Mouse (Mus musculus) fibroblast of lung, adult 2 months (primary cell): ENCODE data around the gene Dpf3.

Experiments
- DNase-seq: peaks from one replicate; pipeline ENCODE4 v3.0.0-alpha.2; 2011; ENCODE audit warnings: low read depth

The Dpf3 gene

GRCm38 (mm10) chr12:83496336-83496735, 8.8 kb upstream of the Dpf3 start:
- DNase-seq = no peak

DNA sequence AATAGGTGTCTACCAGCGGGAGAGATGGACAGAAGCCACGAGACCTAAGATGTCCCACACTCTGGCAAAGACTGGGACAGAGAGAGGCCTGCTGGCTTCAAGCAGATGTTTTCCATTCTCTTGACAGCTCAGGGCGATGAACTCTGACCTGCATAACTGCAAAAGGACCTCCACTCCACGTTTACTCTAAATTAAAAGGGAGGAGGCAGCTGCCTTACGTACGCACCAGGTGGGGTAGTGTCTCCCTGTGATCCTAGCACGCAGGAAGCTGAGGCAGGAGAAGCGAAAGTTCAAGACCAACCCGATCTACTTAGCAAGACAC, 8.4 kb upstream of the Dpf3 start:
- no peak for DNase-seq

DNA sequence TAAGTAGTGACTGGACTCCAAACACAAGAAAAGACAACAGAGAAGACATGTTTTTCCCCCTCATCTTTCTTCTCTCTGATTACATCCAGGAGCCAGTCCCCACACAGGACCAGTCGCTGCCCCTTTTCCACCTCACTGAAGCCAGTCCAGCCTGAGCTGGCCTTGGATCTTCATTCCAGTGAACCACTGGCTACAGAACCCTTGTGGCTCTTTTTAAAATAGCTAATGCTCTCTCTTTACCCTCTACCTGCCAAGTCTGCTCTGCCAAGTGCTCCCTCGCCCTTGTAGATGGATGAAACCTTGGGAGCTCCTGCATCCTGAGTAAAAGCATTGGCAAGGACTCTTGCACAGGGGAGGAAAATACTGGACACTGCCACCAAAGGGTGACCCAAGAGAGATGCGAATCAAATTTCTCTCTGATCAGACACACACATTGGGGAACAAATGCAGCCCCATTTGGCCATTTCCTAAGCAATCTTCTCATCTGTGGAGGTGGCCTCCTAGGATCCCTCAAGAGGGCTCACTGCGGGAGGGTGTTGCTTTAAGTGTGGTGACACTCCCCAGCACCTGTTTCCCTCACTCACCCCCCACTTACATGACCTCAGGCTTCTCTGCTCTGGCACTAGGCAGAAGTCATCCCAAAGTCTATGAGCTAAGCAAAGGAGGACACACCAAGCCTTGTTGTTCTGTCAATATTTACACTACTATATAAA, 7.9 kb upstream of the Dpf3 start:
- DNase-seq = no peak

DNA sequence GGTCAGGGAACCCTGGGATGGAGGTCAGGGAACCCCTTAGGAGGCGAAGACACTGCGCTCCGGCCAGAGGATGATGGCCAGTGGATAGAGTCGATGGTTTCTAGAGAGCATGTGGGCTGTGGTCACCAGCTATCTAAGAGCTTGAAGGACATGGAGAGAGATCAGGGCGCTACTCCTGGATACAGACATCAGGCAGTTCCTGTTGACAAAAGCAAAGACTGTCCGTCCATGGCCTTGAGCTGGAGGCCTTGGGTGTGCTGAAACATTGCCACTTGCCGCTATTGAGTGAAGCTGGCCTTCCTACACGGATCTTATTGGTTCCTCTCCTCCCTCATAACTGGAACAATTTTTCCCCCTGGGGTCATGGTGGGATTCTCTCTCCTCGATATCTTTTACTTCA, 6.7 kb upstream of the Dpf3 start:
- DNase-seq = no peak

DNA sequence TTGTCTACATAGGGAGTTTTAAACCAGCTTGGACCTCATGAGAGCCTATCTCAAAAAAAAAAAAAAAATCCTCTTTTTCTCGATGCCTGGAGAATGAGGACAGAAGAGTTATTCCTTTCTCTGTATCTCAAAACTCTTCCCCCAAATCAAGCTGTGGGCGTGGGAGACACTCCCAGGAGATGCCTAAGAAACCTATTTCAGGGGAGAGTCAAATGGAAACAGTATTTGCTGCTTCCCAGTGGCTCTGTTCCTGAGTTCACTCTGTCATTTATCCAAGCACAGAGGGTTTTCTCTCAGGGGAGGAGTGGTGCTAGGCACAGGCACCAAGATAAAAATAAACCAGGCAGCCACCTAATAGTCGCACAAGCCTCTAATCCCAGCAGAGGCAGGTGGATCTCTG, 5.3 kb upstream of the Dpf3 start:
- DNase-seq = no peak

GRCm38 (mm10) chr12:83491609-83492008, 4.1 kb upstream of the Dpf3 start:
- no peak for DNase-seq

GRCm38 (mm10) chr12:83489748-83490147, 2.2 kb upstream of the Dpf3 start:
- DNase-seq = no peak

- no peak for DNase-seq
These were observed 860 bp upstream of the Dpf3 start for GRCm38 (mm10) chr12:83488211-83488941.

- no peak for DNase-seq
These were observed 650 bp downstream of the Dpf3 start for GRCm38 (mm10) chr12:83486671-83487461.

- no peak for DNase-seq
These were observed 1.4 kb downstream of the Dpf3 start for GRCm38 (mm10) chr12:83485911-83486670.

DNA sequence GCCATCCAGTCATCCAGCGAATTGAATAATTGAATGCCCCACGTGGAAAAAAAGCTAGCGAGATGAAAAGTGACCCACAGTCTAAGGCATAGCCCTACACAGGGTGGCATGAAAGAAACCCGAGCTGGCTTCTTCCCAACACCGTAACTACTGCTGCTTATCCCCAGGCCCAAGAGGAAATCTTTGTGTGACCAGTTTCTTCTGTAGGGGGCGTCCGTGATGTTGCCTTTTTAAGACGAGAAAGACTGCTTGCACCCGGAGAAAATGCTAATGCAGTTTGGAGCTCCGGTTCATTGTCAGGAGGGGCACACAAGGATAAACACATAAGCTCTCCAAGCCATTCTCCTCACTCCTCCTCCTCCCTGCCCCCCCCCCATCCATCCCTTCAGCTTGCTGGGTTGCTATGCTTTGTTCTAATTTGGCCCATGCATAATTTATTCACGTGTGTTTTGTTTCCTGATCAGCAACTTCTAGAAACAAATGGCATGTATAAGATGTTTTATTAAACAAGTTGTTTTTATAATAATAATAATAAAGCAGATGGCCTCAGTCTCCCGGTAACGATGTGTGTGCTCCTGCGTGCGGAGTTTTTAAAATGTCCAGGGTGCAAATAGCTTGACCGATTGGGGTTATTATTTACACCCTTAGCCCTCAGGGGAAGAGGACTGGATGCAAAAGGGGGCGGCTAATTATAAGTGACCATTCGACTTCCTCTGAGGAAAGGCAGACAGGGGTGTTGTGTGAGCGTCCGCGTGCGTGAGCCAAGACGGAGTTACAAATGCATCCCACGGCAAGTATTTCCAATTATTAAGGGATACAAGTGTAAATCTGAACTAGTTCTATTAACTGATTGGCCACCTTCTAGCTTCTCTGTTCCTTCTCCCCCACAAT, 2.4 kb downstream of the Dpf3 start:
- no peak for DNase-seq

DNA sequence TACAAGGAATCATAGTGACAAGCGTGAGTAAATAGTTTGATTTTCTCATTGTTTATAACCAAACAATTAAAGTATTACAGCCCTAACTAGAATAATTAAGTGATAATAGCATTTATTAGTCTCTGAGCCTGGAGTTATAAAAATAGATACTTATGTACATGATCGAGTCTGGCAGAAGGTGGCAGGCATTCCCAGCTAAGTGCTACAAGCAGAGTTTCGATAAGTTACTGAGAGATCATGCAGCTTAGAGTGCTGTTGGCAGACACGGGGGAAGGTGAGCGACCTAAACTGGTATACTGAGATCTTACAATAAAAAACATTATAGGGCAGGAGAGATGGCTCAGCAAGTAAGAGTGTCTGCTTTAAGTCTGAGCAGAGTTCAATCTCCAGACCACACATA, 3.9 kb downstream of the Dpf3 start:
- no peak for DNase-seq

GRCm38 (mm10) chr12:83481439-83481838, 6.1 kb downstream of the Dpf3 start:
- DNase-seq = no peak

GRCm38 (mm10) chr12:83479818-83480401, 7.6 kb downstream of the Dpf3 start:
- no peak for DNase-seq

DNA sequence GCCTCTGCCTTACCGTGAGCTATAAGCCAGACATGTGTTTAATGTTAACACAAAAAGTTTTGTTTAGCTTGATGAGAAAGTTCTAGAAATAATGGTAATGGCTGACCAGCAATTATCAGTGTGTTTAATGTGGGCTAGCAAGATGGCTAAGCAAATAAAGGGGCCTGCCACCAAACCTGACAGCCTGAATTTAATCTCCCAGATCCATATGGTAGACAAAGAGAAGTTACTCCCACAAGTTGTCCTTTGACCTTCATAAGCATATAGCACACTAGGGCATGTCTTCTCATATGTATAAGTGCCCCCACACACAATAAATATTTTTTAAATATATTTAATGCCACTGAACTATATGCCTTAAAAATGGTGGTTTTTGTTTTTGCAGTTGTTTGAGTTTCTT, 8.4 kb downstream of the Dpf3 start:
- no peak for DNase-seq

- no peak for DNase-seq
These were observed 11.2 kb downstream of the Dpf3 start for GRCm38 (mm10) chr12:83476277-83476676.

- DNase-seq = no peak
These were observed 12.1 kb downstream of the Dpf3 start for GRCm38 (mm10) chr12:83475419-83475818.

DNA sequence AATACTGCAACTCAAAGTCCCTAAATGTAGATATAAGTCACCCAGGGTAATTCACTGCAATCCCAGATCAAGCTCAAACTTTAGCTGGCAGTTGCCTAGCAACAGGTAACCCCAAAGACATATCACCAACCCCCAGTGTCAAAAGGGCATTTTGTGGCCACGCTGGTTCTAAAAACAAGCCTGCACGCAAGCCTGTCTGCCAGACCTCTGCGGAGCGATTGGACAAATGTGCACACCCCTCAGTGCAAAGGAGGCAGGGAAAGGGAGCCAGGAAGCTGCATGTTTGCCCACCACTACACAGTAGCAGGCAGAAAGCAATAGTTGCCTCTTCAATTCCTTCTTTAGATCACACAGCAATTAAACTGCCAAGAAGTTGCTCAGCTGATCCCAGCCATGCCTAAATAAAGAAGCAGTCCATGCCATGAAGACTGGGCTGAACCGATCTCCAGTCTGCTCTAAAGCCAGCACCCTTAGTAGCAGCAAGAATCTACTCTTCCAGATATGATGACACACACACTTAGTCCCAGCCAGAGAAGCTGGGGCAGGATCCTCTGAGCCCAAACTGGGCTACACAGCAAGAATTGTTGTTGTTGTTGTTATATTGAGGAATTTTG, 13.4 kb downstream of the Dpf3 start:
- no peak for DNase-seq

DNA sequence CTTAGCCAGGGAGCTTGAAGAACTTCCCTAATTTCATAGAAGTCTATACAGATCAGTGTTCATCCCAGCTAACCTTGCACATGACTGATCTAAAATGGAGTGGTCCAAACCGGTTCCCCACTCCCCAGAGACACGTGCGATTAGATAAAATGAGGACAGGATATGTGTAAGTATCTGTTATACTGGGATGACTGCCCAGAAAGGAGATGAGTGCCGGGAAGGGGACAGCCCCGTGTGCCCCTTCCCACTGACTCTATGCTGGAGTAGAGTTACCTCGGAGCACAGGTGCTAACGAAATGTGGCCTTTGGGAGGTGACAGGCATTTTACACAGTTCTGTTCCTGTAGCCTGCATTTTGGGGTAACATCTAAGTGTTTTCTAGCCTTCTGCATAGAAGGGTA, 15.8 kb downstream of the Dpf3 start:
- no peak for DNase-seq

DNA sequence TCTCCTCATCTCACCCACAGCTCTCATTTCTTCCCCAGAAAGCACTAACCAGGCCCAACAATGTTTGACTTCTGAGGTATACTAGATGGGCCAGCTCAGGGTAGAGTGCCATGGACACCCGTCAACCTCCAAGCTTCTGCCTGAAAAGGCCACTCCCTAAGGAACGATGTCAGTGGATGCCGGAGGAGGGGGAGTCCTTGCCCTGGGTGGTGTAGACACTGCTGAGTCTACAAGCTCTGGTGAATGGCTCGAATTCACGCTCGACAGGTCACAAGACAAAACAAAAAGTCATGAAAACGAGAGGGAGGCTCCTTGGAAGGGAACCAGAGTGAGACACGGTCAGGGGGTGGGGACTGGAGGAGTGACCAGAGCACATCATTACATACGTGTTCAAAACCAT, 17.4 kb downstream of the Dpf3 start:
- DNase-seq = no peak
